Mouse (Mus musculus): ENCODE measurements at regions not wholly inside any gene's neighbourhood (a gene's known extent, or its start where the extent isn't known, plus 50 kb on each side); places are given as distances from the start of the nearest gene placed in this dataset.
A peak's percentile ranks its signal among the peaks of the same experiment; 100 is the strongest.

- no peak for DNase-seq
Measured at GRCm38 (mm10) chr2:81714716-81715115, 338.3 kb upstream of the Zfp804a start.

- DNase-seq: no peak
Measured at GRCm38 (mm10) chr2:81733484-81733883, 319.5 kb upstream of the Zfp804a start.

GRCm38 (mm10) chr2:81734031-81734430 is 319.0 kb upstream of the Zfp804a start:
- no peak for DNase-seq

GRCm38 (mm10) chr2:81765778-81766177 is 287.2 kb upstream of the Zfp804a start:
- no peak for DNase-seq

- peak in 1 of 2 experiments; percentile 2 for DNase-seq
Measured at GRCm38 (mm10) chr2:81783059-81783458, 270.0 kb upstream of the Zfp804a start.
